Mouse (Mus musculus): ENCODE results near the gene Wiz. TPM values are rescaled to one million over a fixed set of nuclear protein-coding genes. Genes with fewer than 3 reads are reported as not detected.
A peak's percentile ranks its signal among the peaks of the same experiment; 100 is the strongest.

The Wiz gene
- polyA plus RNA-seq, 3 experiments from 2014 or later, result 9.5 to 14.6 (median 11.6) TPM

- peak; percentile 38 for ATAC-seq
These were observed 40.1 kb downstream of the Wiz start for GRCm38 (mm10) chr17:32349037-32349732.

GRCm38 (mm10) chr17:32348406-32348805, 40.8 kb downstream of the Wiz start:
- no peak for ATAC-seq

- ATAC-seq, result peak; percentile 65
These were observed 48.1 kb downstream of the Wiz start for GRCm38 (mm10) chr17:32341102-32341501.

- ATAC-seq, result no peak
These were observed 49.1 kb downstream of the Wiz start for GRCm38 (mm10) chr17:32340110-32340509.

- ATAC-seq, result no peak
These were observed 53.4 kb downstream of the Wiz start for GRCm38 (mm10) chr17:32335869-32336268.

- ATAC-seq, result no peak
These were observed 54.3 kb downstream of the Wiz start for GRCm38 (mm10) chr17:32334921-32335320.

GRCm38 (mm10) chr17:32333675-32334303, 55.5 kb downstream of the Wiz start:
- ATAC-seq, result no peak

GRCm38 (mm10) chr17:32327501-32327900, 61.7 kb downstream of the Wiz start:
- ATAC-seq, result no peak

GRCm38 (mm10) chr17:32322809-32323208, 66.4 kb downstream of the Wiz start:
- no peak for ATAC-seq

GRCm38 (mm10) chr17:32321836-32322235, 67.4 kb downstream of the Wiz start:
- ATAC-seq, result no peak

- ATAC-seq, result peak; percentile 44
These were observed 67.9 kb downstream of the Wiz start for GRCm38 (mm10) chr17:32321390-32321734.

GRCm38 (mm10) chr17:32320597-32321389, 68.4 kb downstream of the Wiz start, which contains the start of gene Akap8:
Gene Akap8, minus strand, starts transcription at chr17:32321238.
- peak; percentile 97 for ATAC-seq

GRCm38 (mm10) chr17:32319950-32320349, 69.3 kb downstream of the Wiz start:
- no peak for ATAC-seq

- no peak for ATAC-seq
These were observed 71.5 kb downstream of the Wiz start for GRCm38 (mm10) chr17:32317708-32318107.

GRCm38 (mm10) chr17:32317032-32317431, 72.2 kb downstream of the Wiz start:
- no peak for ATAC-seq

- no peak for ATAC-seq
These were observed 73.7 kb downstream of the Wiz start for GRCm38 (mm10) chr17:32315560-32315959.

GRCm38 (mm10) chr17:32313892-32314291, 75.3 kb downstream of the Wiz start:
- ATAC-seq, result no peak

GRCm38 (mm10) chr17:32312801-32313200, 76.4 kb downstream of the Wiz start:
- ATAC-seq, result no peak

- ATAC-seq, result no peak
These were observed 81.3 kb downstream of the Wiz start for GRCm38 (mm10) chr17:32307963-32308362.
